Comparison of ENCODE assay signal across 19 mouse cellular contexts in genomic region chr2:75118348-75118926, GRCm38 (mm10).
DNase-seq lines count a peak whose midpoint lies in the region.
"Had no signal": no experiment of that assay in that cellular context is flagged by ENCODE, and none has a peak within 500 bp of the region (broad histone marks: within the 10 kb centered on the region; RNA-seq: fewer than 3 reads in every experiment).

No protein-coding gene starts in this region.

- peak; percentile 47 for DNase-seq in kidney, postnatal 10 days
- DNase-seq in kidney, adult 8-10 months, result no peak
- peak; percentile 70 for DNase-seq in embryo, embryonic 10 days (ENCODE audit: low spot score)
- peak; percentile 46 to 47 for DNase-seq in kidney, postnatal 25 days
- DNase-seq in cerebellum, postnatal 4 days (ENCODE audit: low spot score in 2 of 2), result no peak
- no peak for DNase-seq in adrenal gland, postnatal 10 days
- DNase-seq in left cerebral cortex, adult 9 months (ENCODE audit: low spot score in 2 of 2), result no peak
- DNase-seq: cerebellum, adult 11 months; cerebellum, adult 9-11 months; gastrocnemius, postnatal 10 days; heart, postnatal 10 days; liver, embryonic 13.5 days; lung, adult 2 months; lung, postnatal 36 days; midbrain, embryonic 14.5 days; retina, postnatal 1 day; right cerebral cortex, postnatal 4 days; thymus, adult 18-20 months; thymus, postnatal 4 days had no signal

Comparison
In these comparisons a context has a peak if more than half of its experiments do, and no peak if none do; other contexts are left out.
1. DNase-seq: peak in kidney, postnatal 10 days (single experiment), embryo, embryonic 10 days (single experiment) and kidney, postnatal 25 days (2 of 2); none in kidney, adult 8-10 months (0 of 2), cerebellum, postnatal 4 days (0 of 2), adrenal gland, postnatal 10 days (single experiment) and left cerebral cortex, adult 9 months (0 of 2).